Mouse (Mus musculus) lung, embryonic 15.5 days (tissue): ENCODE measurements around the gene Olfr628. TPM values are rescaled to one million over a fixed set of nuclear protein-coding genes. Genes with fewer than 3 reads are reported as not detected.
"Not testable (repeated sequence)": the region's sequence is repeated elsewhere in the genome, so short reads cannot be mapped to it uniquely, and the experiment has no call there.

Experiments used
- ATAC-seq: fragments of 200-750 bp; cut with Nextera tagmentation; 2 replicates; pipeline ENCODE4 v1.8.0; 2017; ENCODE audit warnings: moderate number of reproducible peaks, borderline replicate concordance; ENCODE audit not compliant: low FRiP score, low TSS enrichment; ENCODE audit errors: extremely low read depth
- H3K27ac ChIP-seq: fragments of 300-500 bp; sonication (generic); 2 replicates; pipeline ENCODE4 v1.5.1; 2015; ENCODE audit warnings: moderate library complexity, mild to moderate bottlenecking, inconsistent platforms
- H3K27me3 ChIP-seq: fragments of 300-500 bp; sonication (generic); 2 replicates; pipeline ENCODE4 v1.6.1; 2015; ENCODE audit warnings: inconsistent platforms
- H3K36me3 ChIP-seq: fragments of 300-500 bp; sonication (generic); 2 replicates; pipeline ENCODE4 v1.6.1; 2015; ENCODE audit warnings: inconsistent platforms
- H3K4me1 ChIP-seq: fragments of 300-500 bp; sonication (generic); 2 replicates; pipeline ENCODE4 v1.6.1; 2015; ENCODE audit warnings: inconsistent platforms
- H3K4me2 ChIP-seq: fragments of 300-500 bp; sonication (generic); 2 replicates; pipeline ENCODE4 v1.6.1; 2015; ENCODE audit warnings: inconsistent platforms, mild to moderate bottlenecking, moderate library complexity
- H3K4me3 ChIP-seq: fragments of 300-500 bp; sonication (generic); 2 replicates; pipeline ENCODE4 v1.5.1; 2015; ENCODE audit warnings: mild to moderate bottlenecking, inconsistent platforms
- H3K9ac ChIP-seq: fragments of 300-500 bp; sonication (generic); 2 replicates; pipeline ENCODE4 v1.6.1; 2015; ENCODE audit warnings: inconsistent platforms
- H3K9me3 ChIP-seq: fragments of 300-500 bp; sonication (generic); 2 replicates; pipeline ENCODE4 v1.6.1; 2016; ENCODE audit warnings: inconsistent platforms
- WGBS: fragments of 180-500 bp; shearing (Covaris S2); methylation state at CpG from one replicate; pipeline ENCODE4 v1.1.7; 2015; 5-methylcytosine and 5-hydroxymethylcytosine counted together
- polyA plus RNA-seq: library from polyadenylated mRNA; unstranded; fragments of >200 nt; fragmentation: Nextera tagmentation; extraction: Ambion mirVana; gene quantifications from 2 replicates; pipeline ENCODE4 v1.2.1, GENCODE M21; 2015

The Olfr628 gene
- polyA plus RNA-seq, result not detected in 2 replicates

- H3K9ac ChIP-seq, result no peak within 1 kb of the TSS
- no peak within 1 kb of the TSS for H3K27ac ChIP-seq
- WGBS, result 76% methylated on average over 1 of the region's 1 CpGs
- H3K36me3 ChIP-seq, result no peaks in the 10 kb centered on the region
- H3K9me3 ChIP-seq, result no peaks in the 10 kb centered on the region
- no peak within 1 kb of the TSS for H3K4me3 ChIP-seq
- H3K27me3 ChIP-seq, result no peaks in the 10 kb centered on the region
- no peak within 1 kb of the TSS for H3K4me2 ChIP-seq
- ATAC-seq, result no peak
- no peaks in the 10 kb centered on the region for H3K4me1 ChIP-seq
These were observed at the start of gene Olfr628 for GRCm38 (mm10) chr7:103730074-103730473. TSS of gene Olfr628 (plus strand) at chr7:103730374.

- no peak for ATAC-seq
- H3K27me3 ChIP-seq, result no peaks in the 10 kb centered on the region
These were observed 47.8 kb upstream of the Olfr628 start, which contains the start of gene Olfr625-ps1 for GRCm38 (mm10) chr7:103682420-103682819. TSS of gene Olfr625-ps1 (plus strand) at chr7:103682720.

GRCm38 (mm10) chr7:103699469-103699868 lies 30.7 kb upstream of the Olfr628 start:
- Histone ChIP-seq H3K27ac (no peak overlapping the region), H3K4me2 (no peak overlapping the region), H3K9ac (no peak overlapping the region), H3K36me3 (no peaks in the 10 kb centered on the region), H3K27me3 (no peaks in the 10 kb centered on the region), H3K4me1 (no peaks in the 10 kb centered on the region), H3K4me3 (no peak overlapping the region), H3K9me3 (no peaks in the 10 kb centered on the region)
- WGBS, result 89% methylated on average over 4 of the region's 4 CpGs
- no peak for ATAC-seq

More at GRCm38 (mm10) chr7:103682420-103682819, 47.8 kb upstream of the Olfr628 start, which contains the start of gene Olfr625-ps1:
- no peak within 1 kb of the TSS for H3K4me3 ChIP-seq
- no peak within 1 kb of the TSS for H3K4me2 ChIP-seq
- no peak within 1 kb of the TSS for H3K27ac ChIP-seq
- H3K4me1 ChIP-seq, result no peaks in the 10 kb centered on the region
- no peaks in the 10 kb centered on the region for H3K9me3 ChIP-seq
- H3K9ac ChIP-seq, result no peak within 1 kb of the TSS
- H3K36me3 ChIP-seq, result no peaks in the 10 kb centered on the region

- no peak for ATAC-seq
- Histone ChIP-seq H3K4me2 (no peak overlapping the region), H3K4me1 (no peaks in the 10 kb centered on the region), H3K4me3 (no peak overlapping the region), H3K27ac (no peak overlapping the region), H3K9me3 (no peaks in the 10 kb centered on the region), H3K9ac (no peak overlapping the region), H3K36me3 (no peaks in the 10 kb centered on the region), H3K27me3 (no peaks in the 10 kb centered on the region)
- WGBS, result 38% methylated on average over 2 of the region's 2 CpGs
These were observed 18.1 kb upstream of the Olfr628 start for GRCm38 (mm10) chr7:103712024-103712423.

- H3K27me3 ChIP-seq, result no peaks in the 10 kb centered on the region
- no peak within 1 kb of the TSS for H3K9ac ChIP-seq
- no peaks in the 10 kb centered on the region for H3K9me3 ChIP-seq
- H3K36me3 ChIP-seq, result no peaks in the 10 kb centered on the region
- H3K4me3 ChIP-seq, result no peak within 1 kb of the TSS
- ATAC-seq, result no peak
- no peak within 1 kb of the TSS for H3K4me2 ChIP-seq
- no peak within 1 kb of the TSS for H3K27ac ChIP-seq
- no peaks in the 10 kb centered on the region for H3K4me1 ChIP-seq
These were observed 15.8 kb upstream of the Olfr628 start, which contains the start of gene Olfr243 for GRCm38 (mm10) chr7:103714371-103714770. TSS of gene Olfr243 (plus strand) at chr7:103714671.

GRCm38 (mm10) chr7:103716398-103716797 lies 13.8 kb upstream of the Olfr628 start:
- 76% methylated on average over 1 of the region's 1 CpGs for WGBS
- H3K4me3 ChIP-seq, H3K27ac ChIP-seq, ATAC-seq, H3K9me3 ChIP-seq, H3K36me3 ChIP-seq, H3K9ac ChIP-seq, H3K4me2 ChIP-seq, H3K27me3 ChIP-seq, H3K4me1 ChIP-seq: not testable (repeated sequence)

- Histone ChIP-seq H3K4me3 (no peak within 1 kb of the TSS), H3K27ac (no peak within 1 kb of the TSS), H3K36me3 (no peaks in the 10 kb centered on the region), H3K27me3 (no peaks in the 10 kb centered on the region), H3K9ac (no peak within 1 kb of the TSS), H3K4me1 (no peaks in the 10 kb centered on the region), H3K4me2 (no peak within 1 kb of the TSS), H3K9me3 (no peaks in the 10 kb centered on the region)
- ATAC-seq, result no peak
- 76% methylated on average over 2 of the region's 2 CpGs for WGBS
These were observed 14.7 kb downstream of the Olfr628 start, which contains the start of gene Olfr629 for GRCm38 (mm10) chr7:103744843-103745242. TSS of gene Olfr629 (minus strand) at chr7:103744943.

DNA sequence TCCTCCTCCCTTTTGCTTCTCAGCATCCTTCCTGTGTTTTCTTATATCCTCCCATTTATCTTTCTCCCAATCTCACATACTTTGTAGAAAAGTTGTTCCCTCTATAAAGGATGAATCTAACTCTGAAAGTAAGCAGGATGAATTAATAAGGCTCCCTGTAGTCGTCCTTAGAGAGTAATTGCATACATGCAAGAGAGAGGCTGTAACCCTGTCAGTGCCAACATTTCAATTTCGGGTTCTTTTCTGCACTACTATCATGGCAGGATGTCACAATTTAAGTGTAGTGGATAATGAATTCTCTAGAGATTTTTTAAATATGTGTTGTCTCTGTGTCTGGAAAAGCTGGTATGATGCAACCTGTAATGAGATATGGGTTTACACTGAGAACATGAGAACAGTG lies 27.1 kb downstream of the Olfr628 start, which contains the start of gene Olfr630:
Gene Olfr630, minus strand, starts transcription at position 101 of the 400 bp plus-strand sequence.
- no peak for ATAC-seq
- no peak within 1 kb of the TSS for H3K4me3 ChIP-seq
- H3K27me3 ChIP-seq, result no peaks in the 10 kb centered on the region
- H3K27ac ChIP-seq, result no peak within 1 kb of the TSS
- H3K4me2 ChIP-seq, result no peak within 1 kb of the TSS
- H3K4me1 ChIP-seq, result no peaks in the 10 kb centered on the region
- H3K9me3 ChIP-seq, result no peaks in the 10 kb centered on the region
- H3K36me3 ChIP-seq, result no peaks in the 10 kb centered on the region
- H3K9ac ChIP-seq, result no peak within 1 kb of the TSS
- WGBS, result 39% methylated on average over 2 of the region's 2 CpGs

DNA sequence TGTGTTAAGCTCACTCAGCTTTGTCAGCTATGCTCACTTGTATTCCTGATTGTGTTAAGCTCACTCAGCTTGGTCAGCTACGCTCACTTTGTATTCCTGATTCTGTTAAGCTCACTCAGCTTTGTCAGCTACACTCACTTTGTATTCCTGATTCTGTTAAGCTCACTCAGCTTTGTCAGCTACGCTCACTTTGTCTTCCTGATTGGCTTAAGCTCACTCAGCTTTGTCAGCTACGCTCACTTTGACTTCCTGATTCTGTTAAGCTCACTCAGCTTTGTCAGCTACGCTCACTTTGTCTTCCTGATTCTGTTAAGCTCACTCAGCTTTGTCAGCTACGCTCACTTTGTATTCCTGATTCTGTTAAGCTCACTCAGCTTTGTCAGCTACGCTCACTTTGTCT lies 32.0 kb downstream of the Olfr628 start:
- H3K9me3 ChIP-seq, H3K27ac ChIP-seq, H3K4me2 ChIP-seq, H3K4me3 ChIP-seq, H3K4me1 ChIP-seq, ATAC-seq, H3K9ac ChIP-seq, H3K36me3 ChIP-seq, H3K27me3 ChIP-seq: not testable (repeated sequence)
- WGBS, result 74% methylated on average over 6 of the region's 6 CpGs

DNA sequence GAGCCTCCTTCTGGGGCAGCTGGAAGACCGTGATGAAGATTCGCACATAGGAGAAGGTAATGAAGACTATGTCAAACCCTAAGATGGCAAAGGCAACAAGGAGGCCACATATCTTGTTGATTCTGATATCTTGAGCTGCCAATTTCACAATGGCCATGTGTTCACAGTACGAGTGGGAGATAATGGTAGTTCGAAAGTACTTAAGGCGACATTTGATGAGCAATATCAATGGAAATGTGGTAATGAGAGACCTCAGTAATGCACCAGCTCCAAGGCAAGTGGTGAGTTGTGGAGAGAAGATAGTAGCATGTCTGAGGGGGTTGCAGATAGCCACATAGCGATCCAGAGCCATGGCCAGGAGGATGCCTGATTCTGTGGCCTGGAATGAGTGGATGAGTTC lies 37.5 kb downstream of the Olfr628 start:
- H3K36me3 ChIP-seq, H3K9me3 ChIP-seq, H3K4me3 ChIP-seq, H3K9ac ChIP-seq, H3K27ac ChIP-seq, H3K27me3 ChIP-seq, H3K4me1 ChIP-seq, ATAC-seq, H3K4me2 ChIP-seq: not testable (repeated sequence)
- 87% methylated on average over 6 of the region's 6 CpGs for WGBS

GRCm38 (mm10) chr7:103771494-103771893 lies 41.3 kb downstream of the Olfr628 start, which contains the start of gene Olfr69:
TSS of gene Olfr69 (minus strand) at chr7:103771594.
- Histone ChIP-seq H3K27me3 (no peaks in the 10 kb centered on the region), H3K36me3 (no peaks in the 10 kb centered on the region), H3K4me1 (no peaks in the 10 kb centered on the region), H3K4me3 (no peak within 1 kb of the TSS), H3K4me2 (no peak within 1 kb of the TSS), H3K27ac (no peak within 1 kb of the TSS), H3K9me3 (no peaks in the 10 kb centered on the region), H3K9ac (no peak within 1 kb of the TSS)
- WGBS, result 68% methylated on average over 2 of the region's 2 CpGs
- no peak for ATAC-seq

DNA sequence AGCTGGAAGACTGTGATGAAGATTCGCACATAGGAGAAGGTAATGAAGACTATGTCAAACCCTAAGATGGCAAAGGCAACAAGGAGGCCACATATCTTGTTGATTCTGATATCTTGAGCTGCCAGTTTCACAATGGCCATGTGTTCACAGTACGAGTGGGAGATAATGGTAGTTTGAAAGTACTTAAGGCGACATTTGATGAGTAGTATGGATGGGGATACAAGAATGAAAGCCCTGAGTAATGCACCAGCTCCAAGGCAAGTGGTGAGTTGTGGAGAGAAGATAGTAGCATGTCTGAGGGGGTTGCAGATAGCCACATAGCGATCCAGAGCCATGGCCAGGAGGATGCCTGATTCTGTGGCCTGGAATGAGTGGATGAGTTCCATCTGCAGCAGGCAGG lies 47.5 kb downstream of the Olfr628 start:
- not testable (repeated sequence) for H3K4me2 ChIP-seq, H3K4me1 ChIP-seq, ATAC-seq, H3K4me3 ChIP-seq, H3K9ac ChIP-seq, H3K36me3 ChIP-seq, H3K27ac ChIP-seq, H3K9me3 ChIP-seq, H3K27me3 ChIP-seq
- WGBS, result 74% methylated on average over 4 of the region's 4 CpGs

DNA sequence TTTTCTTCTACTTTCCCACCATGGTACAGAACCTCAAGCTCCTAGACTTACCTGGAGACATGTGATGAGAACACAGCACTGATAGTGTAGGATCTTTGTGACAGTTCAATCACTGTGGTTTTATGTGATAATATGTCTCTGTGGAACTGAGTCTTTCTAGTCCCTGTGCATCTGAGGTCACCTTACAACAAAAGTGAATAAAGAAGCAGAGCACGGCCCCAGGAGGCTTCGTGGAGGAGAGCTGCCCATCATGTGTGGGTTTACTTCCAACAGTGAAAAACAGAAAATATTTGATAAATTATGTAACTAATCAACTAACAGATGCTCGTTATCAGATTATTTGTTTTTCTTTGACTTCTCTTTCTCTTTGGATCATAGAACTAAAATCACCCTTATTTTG lies 49.4 kb downstream of the Olfr628 start, which contains the start of gene Olfr68:
Gene Olfr68, minus strand, starts transcription at position 101 of the 400 bp plus-strand sequence.
- ATAC-seq, result no peak
- H3K27ac ChIP-seq, result no peak within 1 kb of the TSS
- H3K36me3 ChIP-seq, result no peaks in the 10 kb centered on the region
- 78% methylated on average over 3 of the region's 3 CpGs for WGBS
- no peaks in the 10 kb centered on the region for H3K27me3 ChIP-seq
- H3K4me1 ChIP-seq, result no peaks in the 10 kb centered on the region
- no peaks in the 10 kb centered on the region for H3K9me3 ChIP-seq
- H3K4me2 ChIP-seq, result no peak within 1 kb of the TSS
- H3K4me3 ChIP-seq, result no peak within 1 kb of the TSS
- H3K9ac ChIP-seq, result no peak within 1 kb of the TSS
